In genomic region chr6:144720846-144721245, GRCm38 (mm10) we compare ENCODE assay signal across 30 mouse cellular contexts.
"Had no signal": no experiment of that assay in that cellular context is flagged by ENCODE, and none has a peak within 500 bp of the region (broad histone marks: within the 10 kb centered on the region; RNA-seq: fewer than 3 reads in every experiment).

No protein-coding gene starts in this region.

- H3K9ac ChIP-seq: limb, embryonic 12.5 days; limb, embryonic 13.5 days; limb, embryonic 15.5 days; liver, embryonic 12.5 days; liver, embryonic 13.5 days; liver, embryonic 14.5 days; liver, embryonic 15.5 days; liver, postnatal 0 days; lung, embryonic 14.5 days; lung, embryonic 15.5 days; midbrain, embryonic 12.5 days; midbrain, embryonic 13.5 days; midbrain, embryonic 15.5 days had no signal

- H3K27me3 ChIP-seq: limb, embryonic 12.5 days; limb, embryonic 13.5 days; limb, embryonic 15.5 days; liver, embryonic 12.5 days; liver, embryonic 13.5 days; liver, embryonic 15.5 days; lung, embryonic 15.5 days; megakaryocyte, embryonic 14.5 days; midbrain, embryonic 12.5 days; midbrain, embryonic 13.5 days; midbrain, embryonic 15.5 days had no signal

- H3K36me3 ChIP-seq: limb, embryonic 12.5 days; limb, embryonic 13.5 days; limb, embryonic 15.5 days; liver, embryonic 12.5 days; liver, embryonic 13.5 days; liver, embryonic 15.5 days; lung, embryonic 15.5 days; midbrain, embryonic 10.5 days; midbrain, embryonic 12.5 days; midbrain, embryonic 13.5 days; midbrain, embryonic 15.5 days had no signal

- ATAC-seq: liver, embryonic 12.5 days; liver, postnatal 0 days; lung, postnatal 0 days; midbrain, embryonic 13.5 days; midbrain, embryonic 15.5 days; midbrain, embryonic 16.5 days had no signal

- H3K27ac ChIP-seq: left cerebral cortex, adult 2 months; limb, embryonic 10.5 days; limb, embryonic 12.5 days; limb, embryonic 13.5 days; limb, embryonic 15.5 days; liver, embryonic 12.5 days; liver, embryonic 13.5 days; liver, embryonic 14.5 days; liver, embryonic 15.5 days; lung, embryonic 15.5 days; macrophage; midbrain, embryonic 10.5 days; midbrain, embryonic 12.5 days; midbrain, embryonic 13.5 days; midbrain, embryonic 15.5 days had no signal

- H3K4me1 ChIP-seq: limb, embryonic 15.5 days; liver, embryonic 15.5 days; midbrain, embryonic 12.5 days; midbrain, embryonic 13.5 days; midbrain, embryonic 15.5 days had no signal

- H3K9me3 ChIP-seq: limb, embryonic 10.5 days; limb, embryonic 12.5 days; limb, embryonic 13.5 days; limb, embryonic 15.5 days; liver, embryonic 12.5 days; liver, embryonic 13.5 days; liver, embryonic 15.5 days; lung, embryonic 15.5 days; midbrain, embryonic 10.5 days; midbrain, embryonic 12.5 days; midbrain, embryonic 13.5 days; midbrain, embryonic 15.5 days had no signal

- DNase-seq: left cerebral cortex, postnatal 4 days; liver, embryonic 13.5 days; liver, postnatal 0 days; lung, adult 18-20 months; lung, adult 2 months; lung, embryonic 14.5 days; lung, postnatal 10 days; lung, postnatal 14 days; lung, postnatal 36 days; lung, postnatal 4 days; midbrain, embryonic 14.5 days had no signal

- H3K4me3 ChIP-seq: left cerebral cortex, adult 2 months; limb, embryonic 10.5 days; limb, embryonic 12.5 days; limb, embryonic 13.5 days; limb, embryonic 15.5 days; liver, embryonic 12.5 days; liver, embryonic 13.5 days; liver, embryonic 15.5 days; lung, embryonic 15.5 days; megakaryocyte, embryonic 14.5 days; midbrain, embryonic 10.5 days; midbrain, embryonic 12.5 days; midbrain, embryonic 13.5 days; midbrain, embryonic 15.5 days; myocyte had no signal

- H3K4me2 ChIP-seq: limb, embryonic 12.5 days; limb, embryonic 13.5 days; limb, embryonic 15.5 days; liver, embryonic 11.5 days; liver, embryonic 12.5 days; liver, embryonic 13.5 days; liver, embryonic 15.5 days; lung, embryonic 14.5 days; lung, embryonic 15.5 days; midbrain, embryonic 12.5 days; midbrain, embryonic 13.5 days; midbrain, embryonic 15.5 days had no signal
